Mouse (Mus musculus) liver, postnatal 0 days (tissue): Measurements from ENCODE around the gene Acot12. TPM values are rescaled to one million over a fixed set of nuclear protein-coding genes. Genes with fewer than 3 reads are reported as not detected.

Source experiments
- ATAC-seq: fragments of 200-750 bp; cut with Nextera tagmentation; 2 replicates; pipeline ENCODE4 v1.8.0; 2017; ENCODE audit warnings: mild to moderate bottlenecking, moderate library complexity
- DNase-seq: peaks from one replicate; pipeline ENCODE4 v3.0.0-alpha.2; 2016
- H3K27ac ChIP-seq: fragments of 300-500 bp; sonication (generic); 2 replicates; pipeline ENCODE4 v1.5.1; 2014; ENCODE audit warnings: antibody characterized with exemption, moderate library complexity, mild to moderate bottlenecking, low read depth
- H3K27me3 ChIP-seq: fragments of 300-500 bp; sonication (generic); 2 replicates; pipeline ENCODE4 v1.6.1; 2014; ENCODE audit warnings: low read length, control low read depth, mixed read lengths; ENCODE audit not compliant: insufficient read depth
- H3K36me3 ChIP-seq: fragments of 300-500 bp; sonication (generic); replicated peaks from 2 replicates; pipeline ENCODE4 v1.6.1; 2014; ENCODE audit warnings: mild to moderate bottlenecking, control low read depth, low read length, moderate library complexity, mixed read lengths; ENCODE audit not compliant: insufficient read depth
- H3K4me1 ChIP-seq: fragments of 300-500 bp; sonication (generic); 2 replicates; pipeline ENCODE4 v1.6.1; 2014; ENCODE audit warnings: antibody characterized with exemption, mild to moderate bottlenecking, control low read depth; ENCODE audit not compliant: insufficient read depth
- H3K4me2 ChIP-seq: fragments of 300-500 bp; sonication (generic); 2 replicates; pipeline ENCODE4 v1.6.1; 2014; ENCODE audit warnings: low read depth, mild to moderate bottlenecking, low read length, moderate library complexity, mixed read lengths
- H3K4me3 ChIP-seq: fragments of 300-500 bp; sonication (generic); 2 replicates; pipeline ENCODE4 v1.5.1; 2014; ENCODE audit warnings: low read depth, low read length
- H3K9ac ChIP-seq: fragments of 300-500 bp; sonication (generic); replicated peaks from 2 replicates; pipeline ENCODE4 v1.6.1; 2014; ENCODE audit warnings: mild to moderate bottlenecking, moderate library complexity
- H3K9me3 ChIP-seq: fragments of 300-500 bp; sonication (generic); 2 replicates; pipeline ENCODE4 v1.6.1; 2016; ENCODE audit warnings: mild to moderate bottlenecking, control low read depth, low read length, mixed read lengths
- CTCF ChIP-seq: sonication (generic); IDR thresholded peaks from 2 replicates; pipeline ENCODE4 v1.5.1; 2016; ENCODE audit warnings: antibody characterized with exemption, low read depth
- EP300 ChIP-seq: IDR thresholded peaks from 2 replicates; pipeline ENCODE4 v1.6.1; 2016; ENCODE audit warnings: antibody characterized with exemption, low read depth, mild to moderate bottlenecking
- WGBS: fragments of 180-500 bp; shearing (Covaris S2); extraction: QIAGEN DNeasy Blood & Tissue Kit; methylation state at CpG from one replicate; pipeline ENCODE4 v1.1.7; 2014; ENCODE audit not compliant: insufficient replicate concordance; 5-methylcytosine and 5-hydroxymethylcytosine counted together
- polyA plus RNA-seq: library from polyadenylated mRNA; unstranded; fragments of >200 nt; fragmentation: Nextera tagmentation; extraction: Ambion mirVana; gene quantifications from 2 replicates; pipeline ENCODE4 v1.2.1, GENCODE M21; 2015

Acot12 gene
- polyA plus RNA-seq, 1 experiment from 2014 or later, result 30.0 TPM

GRCm38 (mm10) chr13:91737191-91737590, 4.1 kb upstream of the Acot12 start:
- no peak overlapping the region for H3K4me2 ChIP-seq
- 80% methylated on average over 1 of the region's 1 CpGs for WGBS
- no peak overlapping the region for H3K9ac ChIP-seq
- H3K27ac ChIP-seq, result no peak overlapping the region
- no peak overlapping the region for H3K4me3 ChIP-seq
- H3K4me1 ChIP-seq, result no peaks in the 10 kb centered on the region; the same call in 1 of the 2 replicates
- no peak for DNase-seq
- ATAC-seq, result no peak
- TF ChIP-seq CTCF (no peak), EP300 (no peak)
- H3K27me3 ChIP-seq, result no peaks in the 10 kb centered on the region
- H3K9me3 ChIP-seq, result no peaks in the 10 kb centered on the region
- no peaks in the 10 kb centered on the region for H3K36me3 ChIP-seq

DNA sequence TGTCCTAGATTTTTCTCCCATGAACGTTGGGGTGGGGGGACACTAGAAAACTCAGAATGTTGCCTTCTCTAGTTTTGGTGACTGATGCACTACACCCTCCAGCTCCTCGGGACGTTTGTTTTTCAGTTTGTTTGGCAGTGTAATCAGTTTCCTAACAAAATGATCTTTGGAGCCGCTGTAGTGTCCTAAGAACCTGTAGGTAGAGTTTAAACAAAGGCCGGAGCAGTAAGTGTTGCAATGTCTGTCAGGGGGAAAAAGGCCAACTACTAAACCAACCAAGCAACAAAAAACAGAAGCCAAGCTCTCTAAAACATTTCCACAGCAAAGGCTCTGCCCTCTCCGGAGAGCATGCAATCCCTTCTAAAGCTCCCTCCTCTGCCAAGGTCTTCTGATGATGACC, 461 bp upstream of the Acot12 start:
- TF ChIP-seq CTCF, result no peak
- no peak for TF ChIP-seq EP300
- ATAC-seq (peak; percentile 84), DNase-seq (peak; percentile 24)
- H3K4me2 ChIP-seq, result peak overlapping the region; percentile 60
- H3K4me1 ChIP-seq, result peaks cover 2% of the 10 kb centered on the region; the same call in 1 of the 2 replicates
- peak overlapping the region; percentile 98 for H3K27ac ChIP-seq
- H3K27me3 ChIP-seq, result no peaks in the 10 kb centered on the region
- no peaks in the 10 kb centered on the region for H3K9me3 ChIP-seq
- H3K4me3 ChIP-seq, result peak overlapping the region; percentile 53
- H3K9ac ChIP-seq, result peak overlapping the region; percentile 77
- WGBS, result 50% methylated on average over 6 of the region's 6 CpGs
- H3K36me3 ChIP-seq, result no peaks in the 10 kb centered on the region

DNA sequence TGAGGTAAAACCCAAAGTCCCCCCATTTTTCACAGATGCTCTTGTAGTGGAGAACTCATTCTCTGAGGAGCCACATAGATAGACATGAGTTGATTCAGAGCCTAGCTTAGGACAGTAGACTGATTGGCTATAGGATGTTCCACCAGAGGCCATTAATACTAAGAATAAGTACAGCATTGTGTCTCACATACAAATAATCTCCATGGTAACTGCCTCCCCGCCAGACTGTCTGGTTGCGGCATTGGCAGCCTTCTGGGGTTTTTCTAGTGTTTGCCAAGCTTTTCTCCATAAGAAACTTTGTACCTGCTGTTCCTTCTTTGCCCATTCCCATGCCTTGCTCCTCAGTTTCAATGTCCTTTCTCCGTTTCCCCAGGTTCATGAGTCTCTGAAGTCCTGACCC, 1.9 kb downstream of the Acot12 start:
- no peaks in the 10 kb centered on the region for H3K27me3 ChIP-seq
- no peak for TF ChIP-seq EP300
- TF ChIP-seq CTCF, result no peak
- no peak for DNase-seq
- no peak overlapping the region for H3K9ac ChIP-seq
- WGBS, result 74% methylated on average over 3 of the region's 3 CpGs
- H3K4me2 ChIP-seq, result peak overlapping the region; percentile 60
- H3K36me3 ChIP-seq, result no peaks in the 10 kb centered on the region
- H3K4me1 ChIP-seq, result peaks cover 2% of the 10 kb centered on the region
- no peak for ATAC-seq
- H3K27ac ChIP-seq, result no peak overlapping the region; the same call in 1 of the 2 replicates
- 0 out of 2 replicates have a peak overlapping the region, but pooled peaks have one; percentile 53 for H3K4me3 ChIP-seq
- H3K9me3 ChIP-seq, result no peaks in the 10 kb centered on the region

DNA sequence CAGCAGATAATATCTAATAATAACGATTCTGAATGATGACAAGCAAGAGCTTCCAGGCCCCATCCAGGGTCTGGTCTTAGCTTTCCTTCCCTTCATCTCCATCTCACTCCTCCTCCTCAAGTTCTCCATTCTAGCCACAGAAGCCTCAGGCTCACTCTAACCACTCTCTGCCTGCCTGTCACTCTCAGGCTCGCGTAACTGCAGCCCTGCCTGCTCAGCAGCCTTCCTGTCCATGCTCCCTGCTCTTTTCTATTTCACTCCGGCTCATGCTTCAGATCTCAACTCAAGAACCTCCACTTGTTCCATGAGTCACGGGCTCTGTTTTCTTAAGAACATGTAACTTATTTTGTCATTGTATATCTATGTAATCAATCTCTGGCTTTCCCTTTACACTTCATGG, 5.2 kb downstream of the Acot12 start:
- Histone ChIP-seq H3K9ac (no peak overlapping the region), H3K36me3 (no peaks in the 10 kb centered on the region), H3K4me2 (no peak overlapping the region), H3K9me3 (no peaks in the 10 kb centered on the region), H3K27me3 (no peaks in the 10 kb centered on the region), H3K27ac (no peak overlapping the region), H3K4me3 (no peak overlapping the region), H3K4me1 (peaks cover 2% of the 10 kb centered on the region; the same call in 1 of the 2 replicates)
- TF ChIP-seq EP300 (no peak), CTCF (no peak)
- 68% methylated on average over 5 of the region's 5 CpGs for WGBS
- DNase-seq (no peak), ATAC-seq (no peak)

GRCm38 (mm10) chr13:91748401-91748800, 7.1 kb downstream of the Acot12 start:
- peaks cover 2% of the 10 kb centered on the region; the same call in 1 of the 2 replicates for H3K4me1 ChIP-seq
- no peaks in the 10 kb centered on the region for H3K27me3 ChIP-seq
- no peak overlapping the region for H3K9ac ChIP-seq
- TF ChIP-seq CTCF (no peak), EP300 (no peak)
- DNase-seq, result no peak
- no peak for ATAC-seq
- H3K4me3 ChIP-seq, result no peak overlapping the region
- no peaks in the 10 kb centered on the region for H3K36me3 ChIP-seq
- no peak overlapping the region for H3K27ac ChIP-seq
- H3K4me2 ChIP-seq, result no peak overlapping the region
- WGBS, result 74% methylated on average over 2 of the region's 2 CpGs
- no peaks in the 10 kb centered on the region for H3K9me3 ChIP-seq

GRCm38 (mm10) chr13:91749981-91750380, 8.7 kb downstream of the Acot12 start:
- no peaks in the 10 kb centered on the region for H3K27me3 ChIP-seq
- ATAC-seq, result peak; percentile 96
- WGBS, result 55% methylated on average over 4 of the region's 4 CpGs
- H3K4me2 ChIP-seq, result no peak overlapping the region
- H3K4me1 ChIP-seq, result no peaks in the 10 kb centered on the region; the same call in 1 of the 2 replicates
- H3K4me3 ChIP-seq, result no peak overlapping the region
- H3K27ac ChIP-seq, result peak overlapping the region; percentile 58
- TF ChIP-seq EP300 (peak; percentile 33; the same call in 1 of the 2 replicates), CTCF (no peak)
- DNase-seq, result peak; percentile 34
- no peaks in the 10 kb centered on the region for H3K36me3 ChIP-seq
- H3K9me3 ChIP-seq, result no peaks in the 10 kb centered on the region
- H3K9ac ChIP-seq, result no peak overlapping the region

DNA sequence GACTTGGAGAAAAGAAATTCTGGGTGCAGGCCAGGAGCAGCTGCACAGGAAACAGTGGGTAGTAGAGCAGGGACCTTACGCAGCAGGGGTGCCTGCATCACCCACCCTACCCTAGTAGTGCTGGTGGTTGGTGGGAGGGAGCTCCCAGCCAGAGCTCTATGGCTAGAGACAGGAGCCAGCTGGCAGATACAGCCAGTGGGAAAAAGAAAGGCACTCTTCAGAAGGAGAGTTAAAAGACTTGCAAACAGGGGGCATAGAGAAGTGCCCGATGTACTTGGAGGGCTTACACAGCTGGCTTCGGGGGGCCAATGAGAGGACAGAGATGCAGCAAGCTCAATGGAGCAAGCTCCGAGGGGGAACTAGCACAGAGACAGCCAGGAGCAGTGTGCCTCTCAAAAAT, 12.4 kb downstream of the Acot12 start:
- no peaks in the 10 kb centered on the region; the same call in 1 of the 2 replicates for H3K36me3 ChIP-seq
- TF ChIP-seq EP300 (no peak), CTCF (no peak)
- 61% methylated on average over 4 of the region's 4 CpGs for WGBS

More for the DNA sequence above, 12.4 kb downstream of the Acot12 start:
- no peaks in the 10 kb centered on the region for H3K27me3 ChIP-seq
- no peak overlapping the region for H3K4me2 ChIP-seq
- H3K9ac ChIP-seq, result no peak overlapping the region
- DNase-seq (no peak), ATAC-seq (no peak)
- H3K27ac ChIP-seq, result no peak overlapping the region
- H3K4me3 ChIP-seq, result no peak overlapping the region
- H3K4me1 ChIP-seq, result peaks cover 2% of the 10 kb centered on the region; the same call in 1 of the 2 replicates
- H3K9me3 ChIP-seq, result no peaks in the 10 kb centered on the region
